Mouse (Mus musculus): ENCODE results near the gene Etl4.

Etl4 gene

DNA sequence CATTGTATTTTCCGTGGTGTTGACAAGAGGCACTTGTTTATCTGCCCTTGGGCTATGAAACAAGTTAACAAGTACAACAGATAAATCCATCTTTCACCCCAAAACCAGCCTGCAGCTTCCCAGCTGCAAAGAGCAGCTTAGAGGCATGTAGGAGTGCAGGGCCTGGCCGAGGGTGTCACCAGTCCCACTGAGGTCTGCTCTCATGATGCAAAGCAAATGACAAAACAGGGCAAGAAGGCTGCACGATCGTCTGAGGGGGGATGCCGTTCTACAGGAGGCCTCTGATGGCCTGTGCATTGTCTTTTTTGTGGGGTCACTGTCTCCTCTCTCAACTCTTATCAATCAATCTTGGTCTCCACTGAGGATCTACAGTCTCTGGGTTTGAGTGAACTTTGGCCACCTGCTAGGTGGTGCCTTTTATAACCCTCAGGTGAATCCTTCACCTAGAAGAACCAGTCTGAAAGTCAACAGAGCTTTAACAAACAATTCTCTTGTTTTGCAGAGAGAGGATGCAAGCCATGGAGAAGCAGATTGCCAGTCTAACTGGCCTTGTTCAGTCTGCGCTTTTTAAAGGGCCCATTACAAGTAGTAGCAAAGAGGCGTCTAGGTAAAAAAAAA, 849.6 kb downstream of the Etl4 start:
- DNase-seq (ENCODE audit: low spot score in 2 of 2) = no peak

DNA sequence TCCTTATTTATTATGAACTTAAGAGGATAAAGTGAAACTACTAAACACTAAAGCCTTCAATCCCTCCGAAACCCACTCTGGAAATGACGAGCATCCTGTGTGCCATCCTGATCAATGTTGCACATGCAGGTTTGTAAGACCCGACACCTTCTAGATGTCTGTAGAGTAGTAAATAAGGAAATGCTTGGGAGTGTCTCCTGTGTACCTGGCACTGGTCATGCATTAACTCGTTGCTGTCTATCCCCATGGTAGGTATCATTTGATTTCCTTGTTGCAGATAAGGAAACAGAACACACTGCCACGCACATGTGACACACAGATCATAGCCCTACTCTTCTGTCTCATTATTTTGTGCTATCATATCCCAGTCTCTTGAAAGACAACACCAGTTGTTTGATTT, 851.7 kb downstream of the Etl4 start:
- DNase-seq (ENCODE audit: low spot score in 2 of 2) = no peak

DNA sequence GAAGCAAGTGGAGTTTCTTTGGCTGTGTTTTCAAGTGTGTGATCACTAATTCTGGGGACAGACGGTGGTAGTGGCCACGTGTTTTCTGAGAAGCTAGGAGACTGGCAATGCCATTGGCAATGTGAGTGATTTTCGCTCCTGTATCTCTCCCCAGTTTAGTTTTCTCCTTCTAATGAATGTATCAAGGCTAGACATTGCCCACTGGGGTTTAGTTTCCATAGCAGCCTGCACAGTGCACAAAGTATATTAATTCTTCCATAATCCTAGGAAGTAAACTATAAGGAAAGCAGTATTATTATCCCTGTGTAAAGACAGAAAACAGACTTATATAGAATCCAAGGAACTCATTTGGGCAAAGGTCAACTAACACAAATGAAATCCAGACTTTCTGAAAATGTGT, 852.2 kb downstream of the Etl4 start:
- DNase-seq (ENCODE audit: low spot score in 2 of 2) = no peak

DNA sequence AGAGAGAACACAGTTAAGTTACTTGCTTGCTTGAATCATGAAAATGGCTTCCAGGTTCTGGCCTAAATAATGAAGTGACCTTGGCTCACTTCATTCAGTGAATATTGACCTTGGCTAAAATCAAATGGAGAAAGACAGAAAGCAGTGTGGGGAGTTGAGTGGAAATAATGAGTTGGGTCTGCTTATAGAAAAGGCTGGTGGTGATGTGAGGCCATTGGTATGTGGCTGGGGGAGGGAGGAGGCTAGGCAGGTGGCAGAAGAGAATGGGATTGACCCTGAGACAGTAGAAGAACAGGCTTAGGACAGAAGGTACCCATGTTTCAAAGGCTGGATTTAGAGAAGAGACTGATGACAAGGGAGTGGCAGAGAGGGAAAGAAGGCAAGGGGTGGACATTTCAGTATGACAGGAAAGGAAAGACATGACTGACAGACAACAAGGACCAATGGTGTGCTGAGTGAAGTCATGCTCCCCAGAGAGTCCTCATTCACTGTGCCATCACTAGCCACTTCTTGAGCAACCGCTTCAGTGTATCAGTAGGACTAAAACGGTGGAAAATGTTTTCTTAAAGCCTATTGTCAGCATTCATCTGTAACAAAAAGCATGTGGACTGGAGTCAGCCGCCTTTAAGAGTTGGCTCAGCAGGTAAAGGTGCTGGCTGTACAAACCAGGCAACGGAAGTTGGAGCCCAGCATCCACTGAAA, 854.1 kb downstream of the Etl4 start:
- no peak for DNase-seq (ENCODE audit: low spot score in 2 of 2)

DNA sequence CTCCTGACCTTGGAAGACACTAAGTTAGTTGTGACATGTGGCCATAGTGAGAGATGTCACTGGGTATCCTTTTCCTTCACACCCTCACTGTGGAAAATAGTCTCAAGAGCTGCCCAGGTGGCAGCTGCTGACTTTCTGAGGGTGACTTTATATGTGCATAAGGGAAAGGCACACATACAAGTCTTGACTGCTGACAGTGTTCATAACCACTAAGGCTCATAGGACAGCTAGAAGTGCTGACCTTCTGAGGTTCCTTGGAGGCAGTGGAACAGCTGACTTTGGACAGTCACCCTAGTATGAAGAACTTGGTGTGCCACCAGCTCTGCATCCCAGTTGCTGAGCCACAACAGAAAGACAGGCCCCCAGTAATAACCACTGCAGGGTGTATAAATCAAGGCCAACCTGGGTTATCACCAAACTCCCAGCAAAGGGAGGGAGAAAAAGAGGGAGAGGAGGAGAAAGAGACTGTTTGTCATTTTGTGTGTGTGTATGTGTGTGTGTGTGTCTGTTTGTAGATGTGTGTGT, 855.0 kb downstream of the Etl4 start:
- DNase-seq (ENCODE audit: low spot score in 2 of 2) = no peak

DNA sequence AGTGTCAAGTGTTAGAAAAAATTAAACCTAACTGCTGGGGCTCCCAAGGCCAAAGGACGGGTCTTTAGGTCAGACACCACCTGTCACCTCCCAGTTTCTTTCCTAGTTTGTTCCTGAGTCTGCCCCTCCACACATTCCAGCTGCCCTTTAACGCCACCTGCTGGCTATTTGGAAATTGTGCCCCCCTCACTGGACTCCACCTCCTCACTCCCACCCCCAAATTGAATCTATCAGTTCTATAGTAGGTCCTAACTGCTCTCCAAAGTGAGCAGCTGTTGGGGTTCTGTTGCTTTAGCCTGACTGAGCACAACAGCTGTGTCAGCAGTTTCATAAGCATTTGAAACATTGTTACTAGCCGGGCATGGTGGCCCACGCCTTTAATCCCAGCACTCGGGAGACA, 859.1 kb downstream of the Etl4 start:
- no peak for DNase-seq (ENCODE audit: low spot score in 2 of 2)

DNA sequence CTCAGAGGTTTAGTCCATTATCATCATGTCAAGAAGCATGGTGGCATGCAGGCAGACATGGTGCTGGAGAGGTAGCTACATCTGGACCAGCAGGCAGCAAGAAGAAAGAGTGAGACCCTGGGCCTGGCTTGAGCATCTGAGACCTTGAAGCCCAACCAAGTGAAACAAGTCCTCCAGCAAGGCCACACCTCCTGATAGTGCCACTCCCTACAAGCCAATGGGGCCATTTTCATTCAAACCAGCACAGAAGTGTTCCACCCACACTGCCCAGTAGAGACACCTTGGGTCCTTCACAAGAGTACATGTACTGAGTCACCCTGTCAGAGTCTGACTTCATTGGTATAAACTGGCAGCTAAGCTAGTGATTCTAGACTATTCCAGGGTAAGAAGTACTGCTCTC, 860.6 kb downstream of the Etl4 start:
- DNase-seq (ENCODE audit: low spot score in 2 of 2) = no peak

DNA sequence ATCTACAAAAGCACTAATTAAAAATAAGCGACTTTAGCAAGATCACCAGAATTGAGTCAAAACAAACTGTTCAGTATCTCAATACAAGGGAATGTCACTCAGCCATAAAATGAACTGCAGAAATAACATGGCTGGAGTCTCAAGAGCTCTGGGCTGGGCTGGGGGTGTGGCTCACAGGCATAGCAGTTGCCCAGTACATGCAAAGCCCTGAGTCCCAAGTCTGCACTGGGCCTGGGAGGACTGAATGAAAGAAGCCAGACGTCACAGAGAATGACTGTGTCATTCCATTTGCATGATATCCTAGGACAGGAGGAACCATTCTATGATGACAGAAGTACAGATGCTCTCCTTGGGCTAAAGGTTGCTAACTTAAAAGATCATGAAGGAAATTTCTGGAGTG, 864.9 kb downstream of the Etl4 start:
- DNase-seq (ENCODE audit: low spot score in 2 of 2) = no peak

DNA sequence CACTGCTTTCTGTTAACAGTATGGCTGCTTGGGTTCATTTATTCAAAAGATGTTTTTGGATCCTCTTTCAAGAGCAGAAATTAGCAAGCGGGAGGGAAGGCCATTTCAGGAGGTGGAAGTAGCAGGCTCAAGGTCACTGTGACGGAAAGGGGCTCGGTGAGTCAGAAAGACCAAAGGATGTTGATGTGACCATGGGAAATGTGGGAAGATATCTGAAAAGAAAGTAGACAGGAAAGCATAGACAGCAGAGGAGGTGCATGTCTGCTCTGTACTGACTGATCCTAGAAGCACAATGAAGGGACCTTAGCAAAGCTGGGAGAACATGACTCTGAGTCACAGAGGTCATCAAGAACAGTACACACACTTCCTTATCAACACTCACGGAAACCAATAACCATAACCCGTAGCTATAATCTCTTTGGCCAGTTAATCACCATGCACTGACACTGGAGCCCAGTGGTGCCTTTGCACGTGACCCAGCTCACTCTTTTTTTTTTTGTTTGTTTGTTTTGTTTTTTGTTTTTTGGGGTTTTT, 866.7 kb downstream of the Etl4 start:
- no peak for DNase-seq (ENCODE audit: low spot score in 2 of 2)

DNA sequence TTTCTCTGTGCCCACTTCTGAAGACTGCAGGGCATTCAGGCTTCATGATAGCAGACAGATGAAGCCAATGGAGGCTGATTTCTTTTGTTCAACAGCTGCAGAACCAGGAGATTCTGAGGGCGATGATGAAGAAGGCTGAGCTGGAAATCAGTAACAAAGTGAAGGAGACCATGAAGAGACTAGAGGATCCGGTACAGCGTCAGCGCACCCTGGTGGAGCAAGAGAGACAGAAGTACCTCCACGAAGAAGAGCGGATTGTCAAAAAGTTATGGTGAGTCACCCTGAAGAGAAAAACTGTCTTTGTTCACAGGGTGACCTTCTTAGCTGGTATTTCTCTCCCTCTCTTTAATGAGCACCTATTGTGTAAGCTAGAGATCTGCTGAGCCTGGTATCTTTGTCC, 868.4 kb downstream of the Etl4 start:
- DNase-seq (ENCODE audit: low spot score in 2 of 2) = no peak

DNA sequence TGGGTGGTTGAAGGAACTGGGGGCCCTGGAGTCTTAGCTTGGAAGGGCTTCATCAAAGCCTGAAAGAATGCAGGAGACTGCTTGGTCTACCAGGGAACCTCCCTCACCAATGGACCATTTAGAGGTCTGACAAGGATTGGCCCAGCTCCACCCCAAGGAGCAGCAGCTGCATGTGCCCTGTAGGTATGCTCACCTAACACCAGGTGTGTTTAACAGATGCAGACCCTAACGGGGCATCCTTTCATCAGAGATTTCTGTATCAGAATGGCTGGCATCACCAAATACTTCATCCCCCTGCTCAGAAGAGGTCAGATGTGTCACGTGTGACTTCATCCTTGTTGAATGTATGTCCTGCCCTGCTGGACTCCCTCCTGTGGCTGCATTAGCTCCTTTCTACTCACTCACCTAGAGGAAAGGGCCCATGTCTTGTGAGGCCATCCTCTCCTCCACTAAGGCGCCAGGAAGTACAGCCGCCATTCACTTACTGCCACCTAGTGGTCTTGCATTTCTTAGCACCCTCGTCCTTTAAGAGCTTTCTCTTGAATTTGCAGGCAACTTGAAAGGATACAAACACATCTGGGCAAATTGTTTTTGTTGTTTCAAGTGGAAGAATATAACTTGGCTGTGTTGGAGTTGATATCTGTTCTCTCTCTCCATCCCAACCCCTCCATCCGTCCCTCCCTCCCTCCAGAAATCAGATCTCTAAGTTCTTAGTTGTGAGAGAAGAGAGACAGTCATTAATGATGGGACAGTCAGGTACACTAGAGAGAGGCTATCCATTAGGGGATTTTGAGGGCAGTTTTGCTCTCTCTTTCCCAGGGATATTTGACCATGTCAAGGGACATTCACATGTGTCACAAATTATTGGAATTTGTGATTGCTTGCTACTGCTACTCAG, 870.2 kb downstream of the Etl4 start:
- DNase-seq (ENCODE audit: low spot score in 2 of 2) = peak; percentile 3 to 24

DNA sequence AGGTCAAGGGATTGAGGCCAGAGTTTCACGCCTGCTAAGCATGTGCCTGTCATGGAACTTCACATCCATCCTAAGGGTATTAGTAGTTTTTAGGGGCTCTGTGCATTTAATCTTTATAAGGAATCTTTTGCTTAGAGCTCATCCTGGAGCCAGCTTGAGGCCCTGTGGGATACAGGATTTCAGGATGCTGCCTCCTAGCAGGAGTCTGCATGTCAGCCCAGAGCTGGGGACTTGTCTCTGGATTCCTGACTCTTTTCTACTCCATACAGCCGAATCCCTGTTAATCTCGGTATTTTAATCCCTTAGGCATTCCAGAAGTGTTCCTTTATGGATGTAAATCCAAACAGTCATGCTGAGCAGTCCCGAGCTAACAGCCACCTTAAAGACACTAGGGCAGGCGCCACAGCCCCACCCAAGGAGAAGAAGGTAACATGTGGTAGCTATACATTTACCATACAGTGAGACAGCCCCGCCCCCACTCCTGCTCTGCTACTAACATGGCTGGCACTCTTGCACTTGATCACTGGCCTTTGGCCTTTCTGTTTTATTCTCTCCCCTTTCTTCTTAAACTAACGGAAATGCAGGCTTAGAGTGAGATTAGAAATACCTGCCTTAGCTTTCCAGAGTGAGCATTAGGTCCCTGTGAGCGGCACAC, 891.8 kb downstream of the Etl4 start:
- no peak for DNase-seq (ENCODE audit: low spot score in 2 of 2)

DNA sequence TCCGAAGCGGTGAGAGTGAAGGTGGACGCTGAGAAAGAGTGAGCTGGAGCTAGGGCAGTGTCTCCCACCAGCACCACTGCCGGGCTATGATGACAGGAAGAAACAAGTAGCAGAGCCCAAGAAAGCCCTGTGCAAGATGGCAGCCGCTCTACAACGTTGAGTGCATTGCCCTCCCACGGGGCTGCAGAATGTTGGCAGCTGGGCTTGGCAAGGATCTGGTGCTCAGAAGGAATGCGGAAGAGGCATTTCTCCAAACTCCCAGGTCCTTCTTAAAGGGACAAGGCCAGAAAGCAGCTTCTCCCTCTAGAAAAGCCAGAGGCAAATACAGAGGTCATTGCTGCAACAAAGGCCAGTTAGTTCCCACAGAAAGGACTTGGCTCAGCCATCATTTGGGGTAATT, 901.9 kb downstream of the Etl4 start:
- DNase-seq (ENCODE audit: low spot score in 2 of 2) = peak; percentile 7 to 31

DNA sequence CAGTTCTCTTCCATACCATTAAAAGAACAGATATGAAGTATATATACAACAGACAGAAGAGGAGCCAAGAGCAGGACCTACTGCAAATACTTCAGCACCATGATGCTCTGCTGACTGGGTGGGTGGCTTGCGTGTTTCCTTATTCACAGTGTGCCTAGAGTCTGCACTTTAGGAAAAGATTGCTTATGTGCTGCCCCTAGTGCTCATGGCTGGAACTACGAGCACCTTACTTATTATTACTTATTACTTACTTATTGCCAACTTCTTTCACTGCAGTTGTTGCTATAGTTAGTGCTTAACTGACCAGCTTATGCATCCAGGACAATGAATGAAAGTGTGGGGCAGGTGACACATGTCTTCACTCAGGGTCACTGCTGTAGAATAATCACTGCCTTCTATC, 904.4 kb downstream of the Etl4 start:
- DNase-seq (ENCODE audit: low spot score in 2 of 2) = no peak

DNA sequence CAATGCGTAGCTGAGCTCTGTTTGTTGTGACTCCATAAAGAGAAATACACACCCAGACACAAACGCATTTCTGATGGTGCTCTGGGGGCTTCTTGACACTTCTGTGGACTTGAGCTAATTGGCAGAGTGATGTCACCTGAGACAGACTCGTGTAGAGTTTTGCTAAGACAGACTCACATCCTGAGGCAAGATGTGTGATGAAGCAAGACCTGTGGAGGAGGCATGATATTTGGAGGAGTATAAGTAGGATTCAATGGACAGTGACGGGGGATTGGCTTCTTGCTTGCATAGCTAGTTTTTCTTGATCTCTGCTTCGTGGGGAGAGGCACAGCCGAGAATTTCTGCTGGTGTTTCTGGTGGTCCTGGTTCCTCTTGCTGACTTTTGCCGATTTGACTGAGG, 908.6 kb downstream of the Etl4 start:
- no peak for DNase-seq (ENCODE audit: low spot score in 2 of 2)

DNA sequence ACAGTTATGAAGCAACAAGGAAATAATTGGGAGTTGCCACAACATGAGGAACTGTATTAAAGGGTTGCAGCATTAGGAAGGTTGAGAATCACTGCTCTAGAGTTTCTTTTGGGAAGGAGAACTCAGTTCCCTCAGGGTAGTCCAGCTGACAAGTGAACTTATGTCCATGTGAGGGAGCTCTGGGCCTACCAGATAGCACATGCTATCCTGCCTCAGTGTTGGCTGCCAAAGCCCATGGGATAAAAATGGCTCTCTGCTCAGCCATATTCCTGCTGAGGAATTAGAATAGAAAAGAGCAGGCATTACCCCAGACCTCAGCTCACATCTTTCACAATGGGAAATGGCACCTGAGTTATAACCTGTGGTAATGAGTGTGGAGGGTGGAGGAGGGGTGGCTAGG, 916.7 kb downstream of the Etl4 start:
- no peak for DNase-seq (ENCODE audit: low spot score in 2 of 2)

DNA sequence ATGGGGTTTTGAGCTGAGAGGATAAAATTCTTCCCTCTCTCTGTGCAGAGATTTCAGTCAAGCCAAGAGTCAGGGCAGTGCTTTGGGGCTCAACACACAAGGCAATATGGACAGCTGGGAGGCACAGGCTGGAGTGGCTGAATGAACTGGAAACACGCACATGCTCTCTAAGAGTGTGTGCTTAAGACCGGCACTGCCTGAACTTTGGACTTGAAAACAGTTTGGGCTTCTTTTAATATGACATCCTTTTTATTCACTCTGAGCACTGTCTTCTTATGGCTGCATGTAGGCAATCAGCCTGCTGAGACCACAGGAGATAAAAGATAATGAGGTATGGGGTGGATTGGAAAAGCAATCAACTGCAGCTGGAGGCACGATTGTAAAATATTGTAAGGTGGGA, 921.3 kb downstream of the Etl4 start:
- DNase-seq (ENCODE audit: low spot score in 2 of 2) = no peak

DNA sequence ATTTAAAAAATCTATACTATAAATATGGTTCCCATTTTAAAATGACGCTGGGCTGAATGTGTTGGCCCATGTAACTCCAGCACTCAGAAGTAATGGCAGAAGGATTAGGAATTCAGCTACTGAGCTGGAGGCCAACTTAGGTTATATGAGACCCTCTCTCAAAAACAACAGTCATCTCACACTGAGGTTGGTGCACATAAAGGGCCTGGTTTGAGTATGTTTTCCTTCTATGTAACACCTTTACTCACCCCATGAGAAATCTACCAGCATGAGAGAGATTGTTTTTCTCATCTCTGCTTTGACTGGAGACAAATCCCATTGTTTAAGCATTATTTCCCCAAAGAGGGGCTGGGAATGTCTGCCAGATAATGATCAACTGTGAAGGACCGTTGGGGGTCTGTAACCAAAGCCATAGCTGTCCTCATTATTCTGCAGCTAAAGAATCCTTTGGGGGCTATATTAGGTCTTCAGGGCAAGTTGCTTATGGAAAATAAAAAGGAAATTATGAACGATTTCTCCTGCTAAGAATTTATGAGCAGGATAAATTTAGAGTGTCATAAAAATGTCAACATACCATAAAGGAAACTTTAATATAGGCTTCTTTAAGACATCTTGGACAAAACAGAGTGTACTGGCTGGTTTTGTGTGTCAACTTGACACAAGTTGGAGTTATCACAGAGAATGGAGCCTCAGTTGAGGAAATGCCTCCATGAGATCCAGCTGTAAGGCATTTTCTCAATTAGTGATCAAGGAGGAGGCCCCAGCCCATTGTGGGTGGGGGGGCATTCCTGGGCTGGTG, 922.2 kb downstream of the Etl4 start:
- DNase-seq (ENCODE audit: low spot score in 2 of 2) = no peak

DNA sequence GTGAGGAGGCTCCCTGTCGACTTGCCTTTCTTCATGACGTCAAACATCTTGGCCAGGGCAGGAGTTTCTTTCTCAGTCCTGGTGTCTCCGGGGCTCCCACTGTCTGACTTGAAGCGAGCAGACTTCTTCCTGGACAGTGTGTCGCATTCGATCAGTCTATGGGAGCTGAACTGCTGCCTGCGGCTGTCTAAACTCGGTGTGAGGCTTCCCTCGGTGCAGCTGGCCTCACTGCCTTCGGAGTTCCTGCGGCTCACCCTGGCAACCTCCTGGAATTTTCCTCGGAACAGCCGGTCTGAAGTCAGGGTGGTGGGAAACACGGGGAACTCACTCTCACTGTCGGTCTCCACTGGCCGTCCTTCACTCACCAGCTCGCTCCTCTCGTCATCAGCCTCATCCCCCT, 939.8 kb downstream of the Etl4 start:
- DNase-seq (ENCODE audit: low spot score in 2 of 2) = no peak

Data from heart, adult 9 months (tissue).